Mouse (Mus musculus): Measurements from ENCODE around the gene Rgsl1. TPM values are rescaled to one million over a fixed set of nuclear protein-coding genes. Genes with fewer than 3 reads are reported as not detected.

The Rgsl1 gene
- total RNA-seq, 2 experiments from 2014 or later: 0.23 TPM; not detected in 1

GRCm38 (mm10) chr1:153742374-153743155 is 101.4 kb downstream of the Rgsl1 start:
- peak; percentile 66 to 67 for DNase-seq

GRCm38 (mm10) chr1:153741551-153742316 is 102.2 kb downstream of the Rgsl1 start:
- intact Hi-C loops (cut with DNase I): loop anchor here (1.0 kb wide), 1 partner anchor 184 kb away; no protein-coding TSS in a partner anchor
- DNase-seq: no peak

More at GRCm38 (mm10) chr1:153742374-153743155, 101.4 kb downstream of the Rgsl1 start:
- intact Hi-C loops (cut with DNase I): loop anchor here (1.0 kb wide), 1 partner anchor 185 kb away; no protein-coding TSS in a partner anchor

GRCm38 (mm10) chr1:153740775-153741400 is 103.1 kb downstream of the Rgsl1 start:
- no peak for DNase-seq
- intact Hi-C loops (cut with DNase I): no loop called here

- intact Hi-C loops (cut with DNase I): no loop called here
- peak; percentile 72 to 80 for DNase-seq
Measured at GRCm38 (mm10) chr1:153740145-153740544, 103.8 kb downstream of the Rgsl1 start, which contains the start of gene Rgs16. Gene Rgs16 (plus strand): TSS chr1:153740349.

- intact Hi-C loops (cut with DNase I): no loop called here
- no peak for DNase-seq
Measured at GRCm38 (mm10) chr1:153739437-153740015, 104.4 kb downstream of the Rgsl1 start.

- intact Hi-C loops (cut with DNase I): no loop called here
- no peak for DNase-seq
Measured at GRCm38 (mm10) chr1:153737101-153738085, 106.5 kb downstream of the Rgsl1 start.

- intact Hi-C loops (cut with DNase I): no loop called here
- DNase-seq: no peak
Measured at GRCm38 (mm10) chr1:153736096-153736495, 107.8 kb downstream of the Rgsl1 start.

- DNase-seq: no peak
- intact Hi-C loops (cut with DNase I): no loop called here
Measured at GRCm38 (mm10) chr1:153734866-153735265, 109.1 kb downstream of the Rgsl1 start.

- intact Hi-C loops (cut with DNase I): no loop called here
Measured at GRCm38 (mm10) chr1:153733181-153733580, 110.8 kb downstream of the Rgsl1 start.

GRCm38 (mm10) chr1:153730671-153731070 is 113.3 kb downstream of the Rgsl1 start:
- DNase-seq: peak in 1 of 2 experiments; percentile 43
- intact Hi-C loops (cut with DNase I): no loop called here

More at GRCm38 (mm10) chr1:153733181-153733580, 110.8 kb downstream of the Rgsl1 start:
- no peak for DNase-seq

GRCm38 (mm10) chr1:153729806-153730205 is 114.1 kb downstream of the Rgsl1 start:
- no peak for DNase-seq
- intact Hi-C loops (cut with DNase I): no loop called here

Other genes with a start within 250 kb of the Rgsl1 start
- gene Rgs8, start 191.1 kb downstream of the Rgsl1 start, total RNA-seq (2021): under 1 TPM in 1 of 2 experiments, not detected in 1; 0.05 TPM
- gene Rgs16, start 103.8 kb downstream of the Rgsl1 start, total RNA-seq (2021): 1 to 10 TPM in 1 of 2 experiments, under 1 TPM in 1; 0.62 to 1.1 TPM
- 1 to 10 TPM in 1 of 2 experiments, under 1 TPM in 1; 0.99 to 1.4 TPM for gene Rnasel, start 94.7 kb downstream of the Rgsl1 start, total RNA-seq (2021)
- not detected for gene Teddm1b, start 30.2 kb upstream of the Rgsl1 start, total RNA-seq (2021)
- not detected for gene Teddm1a, start 47.6 kb upstream of the Rgsl1 start, total RNA-seq (2021)
- gene Glul, start 55.8 kb upstream of the Rgsl1 start, total RNA-seq (2021): 100 to 1,000 TPM; 354 to 444 TPM
- gene Teddm2, start 56.1 kb upstream of the Rgsl1 start, total RNA-seq (2021): 1 to 10 TPM; 1.6 to 2.9 TPM